Mouse (Mus musculus): ENCODE results near the gene Mbd3.

Gene Mbd3

DNA sequence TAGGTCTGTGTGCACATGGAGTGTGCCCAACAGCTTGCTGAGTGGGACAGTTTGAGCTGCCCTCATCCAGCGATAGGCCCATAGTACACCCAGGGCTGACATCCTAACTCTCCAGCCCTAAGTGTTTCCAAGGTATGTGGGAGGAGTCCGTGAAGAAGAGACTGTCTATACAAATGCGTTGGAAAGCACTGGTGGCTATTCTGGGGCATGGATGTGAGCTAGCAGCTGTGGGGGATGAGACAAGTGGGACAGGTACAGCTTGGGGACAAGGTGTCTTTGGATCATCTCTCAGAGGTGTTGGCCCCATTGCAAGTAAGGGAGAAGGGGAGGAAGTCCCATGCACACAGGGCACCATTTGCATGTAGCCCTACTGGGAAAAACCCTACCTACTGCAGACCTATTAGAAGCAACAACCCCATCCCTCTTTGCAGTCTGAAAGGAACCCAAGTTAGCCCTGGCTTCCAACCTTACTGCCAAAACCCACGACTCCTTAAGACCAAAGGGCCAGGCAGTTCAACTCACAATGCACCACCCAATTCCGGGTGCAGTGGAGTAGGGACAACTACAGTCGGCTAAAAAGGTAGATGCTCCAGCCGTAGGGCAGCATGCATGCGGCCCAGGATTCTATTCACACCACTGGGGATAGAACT, 1.7 kb downstream of the Mbd3 start:
- DNase-seq (ENCODE audit: low read depth in 2 of 2, low spot score in 2 of 2) = no peak

DNA sequence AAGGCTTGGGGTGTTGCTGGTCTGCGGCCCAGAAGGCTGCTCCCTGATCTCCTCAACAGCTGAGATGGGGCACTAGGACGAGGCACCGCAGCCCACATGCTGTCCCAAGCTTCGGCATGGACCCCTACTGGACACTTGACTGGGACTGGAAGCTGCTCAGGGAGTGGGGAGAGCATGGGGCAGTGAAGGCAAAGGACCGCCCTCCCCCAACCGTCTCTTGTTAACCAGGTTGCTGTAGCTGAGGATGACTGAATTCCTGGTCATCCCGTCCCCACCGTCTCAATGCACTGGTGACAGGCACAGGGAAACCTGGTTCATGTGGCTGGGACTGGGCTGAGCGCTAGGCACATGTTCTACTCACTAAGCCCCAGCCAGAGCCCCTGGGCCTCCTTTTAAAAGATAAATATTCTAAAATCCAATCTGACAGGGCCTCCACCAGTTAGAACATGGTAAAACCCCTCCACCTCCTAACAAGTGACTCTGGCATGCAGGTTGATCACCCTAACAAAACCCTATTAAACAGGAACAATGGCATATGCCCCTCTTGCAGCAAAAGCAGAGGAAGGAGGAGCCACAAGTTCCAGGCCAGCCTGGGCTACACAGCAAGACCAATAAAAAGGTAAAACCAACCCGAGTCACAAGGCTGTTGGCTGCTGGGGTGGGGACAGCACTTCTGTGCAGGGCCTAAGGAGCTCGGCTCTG, 2.4 kb downstream of the Mbd3 start:
- no peak for DNase-seq (ENCODE audit: low read depth in 2 of 2, low spot score in 2 of 2)

DNA sequence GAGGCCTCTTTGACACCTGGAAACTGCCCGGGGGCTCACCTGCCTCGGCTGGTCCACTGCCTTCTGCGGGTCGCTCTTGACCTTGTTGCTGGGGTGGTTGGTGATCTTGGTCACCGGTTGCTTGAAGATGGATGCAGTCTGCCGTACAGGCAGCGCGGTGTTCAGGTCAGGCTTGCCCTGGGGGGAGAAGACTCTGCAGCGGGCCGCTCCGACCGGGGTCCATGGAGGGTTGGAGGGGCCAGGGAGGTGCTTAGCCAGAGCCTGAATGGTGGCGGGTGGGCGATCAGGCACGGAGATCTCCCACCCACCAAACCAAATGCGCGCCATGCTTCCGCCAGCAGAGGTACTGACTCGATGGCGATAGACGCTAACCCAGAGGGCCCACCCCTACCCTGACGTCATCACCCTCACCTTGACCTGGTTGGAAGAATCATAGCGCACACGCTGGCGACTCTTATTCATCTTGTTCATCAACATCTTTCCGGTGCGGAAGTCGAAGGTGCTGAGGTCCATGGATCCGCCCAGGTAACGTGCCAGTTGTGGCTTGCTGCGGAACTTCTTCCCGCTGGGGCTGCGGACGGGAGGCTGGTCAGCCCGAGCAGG, 4.2 kb downstream of the Mbd3 start:
- no peak for DNase-seq (ENCODE audit: low read depth in 2 of 2, low spot score in 2 of 2)

DNA sequence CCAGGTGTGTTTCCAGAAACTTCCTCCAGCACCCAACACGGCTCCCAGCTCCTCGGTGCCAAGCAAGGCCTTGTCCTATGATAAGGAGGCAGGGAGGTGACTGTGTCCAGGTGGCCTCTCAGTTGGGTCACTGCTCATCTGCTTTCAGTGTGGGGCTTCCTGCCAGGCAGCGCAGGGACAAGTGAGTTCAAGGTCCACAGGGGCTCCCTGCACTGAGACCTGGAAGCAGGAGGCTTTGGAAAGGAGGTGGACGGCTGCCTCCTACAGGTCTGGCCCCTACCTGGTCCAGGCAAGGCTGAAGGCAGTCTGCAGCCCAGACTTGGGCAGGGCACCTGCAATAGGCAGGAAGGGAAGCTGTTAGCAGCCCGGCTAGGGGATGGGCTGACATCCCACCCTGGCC, 6.7 kb downstream of the Mbd3 start:
- no peak for DNase-seq (ENCODE audit: low read depth in 2 of 2, low spot score in 2 of 2)

DNA sequence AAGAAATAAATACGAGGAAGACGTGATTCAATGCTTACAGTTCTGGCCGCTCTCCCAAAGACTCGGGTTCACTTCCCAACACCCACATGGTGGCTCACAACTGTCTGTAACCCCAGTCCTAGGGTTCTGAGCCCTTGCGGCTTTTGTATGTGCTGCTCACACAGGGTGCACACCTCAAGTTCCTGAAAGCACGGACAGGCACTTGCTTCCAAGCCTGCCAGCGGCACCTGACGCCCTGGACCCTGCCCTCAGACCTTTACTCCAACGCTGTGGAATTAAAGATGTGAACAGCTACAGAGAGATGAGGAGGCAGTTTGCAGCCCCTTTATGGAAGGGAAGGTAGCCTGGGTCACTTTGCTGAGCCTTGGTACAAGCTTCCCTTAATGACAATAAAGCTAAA, 8.7 kb downstream of the Mbd3 start:
- DNase-seq (ENCODE audit: low read depth in 2 of 2, low spot score in 2 of 2) = no peak

DNA sequence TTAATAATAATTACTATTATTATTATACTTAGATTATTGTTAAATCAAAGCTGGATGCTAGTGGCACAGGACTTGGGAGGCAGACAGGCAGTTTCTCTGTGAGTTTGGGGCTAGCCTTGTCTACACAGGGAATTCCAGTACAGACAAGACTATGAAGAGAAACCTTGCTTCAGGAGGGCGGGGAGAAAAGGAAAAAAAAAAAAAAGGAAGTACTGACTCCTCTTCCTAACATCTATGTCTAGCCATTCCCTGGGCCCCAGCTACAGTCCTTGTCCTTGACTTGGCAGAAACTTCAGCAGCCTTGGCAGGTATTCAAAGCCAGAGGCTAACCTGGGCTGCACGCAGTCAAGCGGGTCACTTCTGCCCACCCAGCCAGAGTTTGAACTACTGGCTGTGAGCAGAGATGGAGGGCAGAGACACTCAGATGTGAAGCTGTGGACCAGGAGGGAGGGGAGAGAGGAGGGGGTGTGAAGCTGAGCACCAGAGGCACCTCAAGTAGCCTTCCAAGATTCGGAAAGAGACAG, 10.1 kb downstream of the Mbd3 start:
- no peak for DNase-seq (ENCODE audit: low read depth in 2 of 2, low spot score in 2 of 2)

DNA sequence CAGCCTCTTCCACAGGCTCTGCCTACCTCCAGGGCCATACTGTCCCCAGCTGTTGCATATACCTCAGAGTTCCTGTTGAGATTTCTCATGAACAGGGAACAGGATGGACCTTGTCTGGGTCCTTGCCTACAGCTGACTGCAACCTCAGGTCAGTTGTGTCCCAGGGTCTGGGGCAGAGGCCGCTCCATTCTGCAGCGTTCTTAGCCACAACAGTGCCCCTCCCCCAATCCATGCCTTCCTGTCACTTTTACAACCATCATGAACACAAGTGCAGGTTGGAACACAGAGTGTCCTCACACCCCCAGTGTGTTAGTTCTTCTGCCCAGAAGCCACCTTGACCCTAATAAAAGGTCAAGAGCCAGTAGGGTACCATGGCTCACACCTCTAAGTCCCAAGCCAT, 10.6 kb downstream of the Mbd3 start:
- DNase-seq (ENCODE audit: low read depth in 2 of 2, low spot score in 2 of 2) = no peak

DNA sequence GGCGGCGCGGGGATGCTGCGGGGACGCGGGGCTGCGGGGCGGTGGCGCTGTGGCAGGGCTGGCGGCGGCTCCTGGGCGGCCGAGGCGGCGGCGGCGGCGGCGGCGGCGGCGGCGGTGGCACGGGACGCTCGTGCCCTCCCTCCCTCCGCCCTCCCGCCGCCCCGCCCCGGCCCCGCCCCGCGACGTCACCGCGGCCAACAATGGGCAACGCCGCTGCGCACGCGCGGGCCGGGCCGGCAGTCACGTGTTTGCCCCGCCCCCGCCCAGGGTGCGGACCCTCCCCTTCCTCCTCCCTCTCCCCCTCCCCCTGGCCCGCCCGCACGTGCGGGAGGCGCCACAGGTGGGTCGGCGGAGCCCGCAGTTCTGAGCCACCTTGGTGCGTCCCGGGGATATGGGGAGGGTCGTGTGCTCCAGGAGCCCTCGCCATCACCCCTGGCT, 11.8 kb downstream of the Mbd3 start, which contains the start of gene Mex3d:
Gene Mex3d, minus strand, starts transcription at position 138 of the 438 bp plus-strand sequence.
- peak; percentile 58 to 67 for DNase-seq (ENCODE audit: low read depth in 2 of 2, low spot score in 2 of 2)

DNA sequence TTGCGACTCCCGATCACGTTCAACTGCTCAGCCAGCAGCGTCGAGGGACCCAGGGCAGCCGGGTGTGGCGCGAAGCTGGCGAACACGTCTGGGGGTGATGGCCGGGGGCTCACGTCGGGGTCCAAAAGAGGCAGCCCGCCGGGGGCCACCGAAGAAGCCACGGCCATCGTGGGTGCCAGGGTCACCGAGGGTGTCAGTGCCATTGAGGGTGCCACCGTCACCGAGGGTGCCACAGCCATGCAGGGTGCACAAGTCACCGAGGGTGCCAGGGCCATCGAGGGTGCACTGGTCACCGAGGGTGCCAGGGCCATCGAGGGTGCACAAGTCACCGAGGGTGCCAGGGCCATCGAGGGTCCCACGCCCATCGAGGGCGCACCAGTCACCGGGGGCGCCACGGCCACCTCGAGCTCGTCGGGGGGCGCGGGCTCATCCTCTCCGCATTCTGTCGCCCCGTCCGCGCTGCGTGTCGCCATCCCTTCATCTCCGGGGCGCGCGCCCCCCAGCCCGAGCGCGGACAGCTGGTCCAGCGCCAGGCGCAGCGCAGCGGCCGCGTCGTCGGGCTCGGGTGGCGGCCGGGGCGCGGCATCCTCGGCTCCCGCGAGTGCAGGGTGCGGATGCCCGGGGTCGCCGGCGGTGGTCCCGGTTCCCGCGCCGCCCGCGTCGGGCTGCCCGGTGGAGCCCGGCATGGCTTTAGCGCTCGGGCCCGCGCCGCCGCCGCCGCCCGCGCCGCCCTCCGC, 12.4 kb downstream of the Mbd3 start:
- DNase-seq (ENCODE audit: low read depth in 2 of 2, low spot score in 2 of 2) = no peak

DNA sequence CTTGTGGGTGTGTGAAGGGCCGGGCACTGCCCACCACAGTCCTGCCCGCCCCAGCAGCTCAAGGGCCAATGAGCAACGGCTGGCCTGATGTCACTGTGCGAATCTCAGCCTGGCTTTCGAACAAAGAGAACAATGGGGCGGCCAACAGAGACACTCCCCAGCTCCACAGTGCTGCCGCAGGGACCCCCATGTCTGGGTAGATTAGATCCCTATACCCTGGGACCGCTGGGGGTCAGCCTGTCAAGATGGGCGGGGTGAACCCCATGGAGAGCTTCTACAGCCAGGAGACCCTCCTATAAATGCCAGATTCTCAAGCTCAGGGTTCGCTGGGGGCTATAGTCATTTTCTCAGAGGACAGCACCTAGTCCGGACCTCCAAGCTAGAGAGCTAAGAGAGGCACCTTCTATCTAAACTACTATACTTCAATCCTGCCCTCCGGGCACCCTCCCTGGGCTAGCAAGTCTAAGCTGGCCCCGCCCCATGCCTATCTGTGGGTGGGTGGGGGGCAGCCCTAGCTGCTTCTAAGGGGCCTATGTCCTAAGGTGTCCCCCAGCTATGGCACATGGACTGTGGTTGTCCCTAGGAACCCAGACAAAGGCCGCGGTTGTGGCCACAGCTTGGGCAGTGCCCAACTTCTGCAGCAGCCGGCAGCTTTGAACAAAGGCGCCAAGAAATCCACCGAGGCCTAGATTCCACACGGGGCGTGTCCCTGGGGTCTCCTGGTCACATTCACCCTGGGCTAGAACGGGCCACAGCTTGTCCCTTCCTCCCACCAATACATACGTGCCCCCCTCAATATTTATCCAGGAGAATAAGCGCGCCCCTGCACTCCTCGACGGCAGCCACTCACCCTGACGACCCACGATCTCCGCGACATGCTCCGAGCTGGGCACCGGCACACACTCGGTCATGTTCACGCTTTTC, 13.3 kb downstream of the Mbd3 start:
- no peak for DNase-seq (ENCODE audit: low read depth in 2 of 2, low spot score in 2 of 2)

DNA sequence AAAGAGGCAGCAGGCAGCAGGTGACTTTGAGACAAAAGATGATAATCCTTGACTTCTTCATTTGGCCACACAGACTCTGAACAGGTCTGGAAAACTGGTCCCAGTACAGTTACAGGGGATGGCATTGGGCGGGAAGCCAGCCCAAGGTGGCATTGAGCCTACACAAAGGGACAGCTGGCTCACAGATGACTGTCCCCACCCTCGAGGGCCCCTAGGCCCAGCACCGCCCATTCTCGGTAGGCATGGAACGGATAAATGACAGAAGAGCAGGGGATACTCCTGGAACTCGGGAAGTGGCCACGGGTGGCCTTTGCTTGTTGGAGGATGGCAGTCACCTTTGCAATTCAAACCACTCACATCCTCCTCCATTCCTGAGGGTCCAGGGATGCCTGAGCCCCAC, 14.0 kb downstream of the Mbd3 start:
- DNase-seq (ENCODE audit: low read depth in 2 of 2, low spot score in 2 of 2) = no peak

DNA sequence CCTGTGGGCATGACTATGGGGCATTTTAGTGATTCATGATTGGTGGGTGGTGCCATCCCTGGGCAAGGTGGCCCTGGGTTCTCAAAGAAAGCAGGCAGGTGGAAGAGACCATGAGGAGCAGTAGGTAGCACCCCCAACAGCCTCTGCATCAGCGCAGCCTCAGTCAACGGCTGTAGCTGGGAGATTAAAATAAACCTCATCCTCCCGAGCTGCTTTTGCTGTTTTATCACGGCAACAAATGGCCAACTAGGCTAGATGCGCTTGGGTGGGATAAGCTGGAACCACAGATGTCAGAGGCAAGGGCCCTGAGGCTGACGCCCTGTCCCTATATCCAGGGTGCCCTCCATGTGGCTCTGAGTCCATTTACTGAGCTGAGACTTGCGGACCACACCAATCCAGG, 14.6 kb downstream of the Mbd3 start:
- DNase-seq (ENCODE audit: low read depth in 2 of 2, low spot score in 2 of 2) = no peak

DNA sequence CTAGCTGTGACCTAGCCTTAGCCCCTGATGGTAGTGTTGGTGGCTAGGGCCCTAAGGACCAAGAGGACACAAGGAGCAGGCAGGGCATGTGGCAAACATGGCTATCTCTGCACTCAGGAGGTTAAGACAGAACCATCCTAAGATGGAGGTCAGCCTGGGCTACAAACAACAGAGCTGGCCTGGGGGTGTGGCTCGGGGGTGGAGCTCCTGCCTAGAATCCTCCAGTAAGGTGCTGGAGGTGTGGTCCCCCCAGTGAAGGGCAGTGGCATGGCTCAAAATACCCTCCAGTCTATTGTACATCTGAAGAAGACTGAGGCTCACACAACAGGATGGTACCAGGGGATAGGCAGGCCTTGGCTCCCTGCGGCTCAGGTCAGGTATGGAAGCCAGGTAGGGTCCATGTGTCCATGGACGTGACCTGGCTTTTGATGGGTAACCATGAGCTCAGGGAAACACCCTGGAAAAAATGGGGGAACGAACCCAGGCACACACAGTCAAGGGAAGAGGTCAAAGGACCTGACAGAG, 15.2 kb downstream of the Mbd3 start:
- no peak for DNase-seq (ENCODE audit: low read depth in 2 of 2, low spot score in 2 of 2)

DNA sequence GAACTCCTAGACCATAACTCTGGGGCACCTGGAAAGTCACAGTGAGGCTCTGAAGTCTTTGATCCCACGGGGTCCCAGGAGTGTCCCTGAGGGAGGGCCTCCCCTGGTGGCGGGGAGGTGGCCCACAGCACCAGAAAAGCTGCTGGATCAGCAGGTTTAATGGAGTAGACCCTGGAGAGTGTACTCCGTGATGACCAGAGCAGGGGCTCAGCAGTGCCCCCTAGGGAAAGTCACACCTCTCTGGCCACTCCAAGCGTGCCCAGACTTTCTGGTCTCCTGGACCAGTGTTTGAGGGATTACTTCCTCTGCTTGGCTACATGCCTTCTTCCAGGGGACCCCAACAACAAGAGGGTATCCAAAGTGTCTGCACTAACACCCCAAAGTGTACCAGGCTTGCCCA, 15.9 kb downstream of the Mbd3 start:
- DNase-seq (ENCODE audit: low read depth in 2 of 2, low spot score in 2 of 2) = no peak

DNA sequence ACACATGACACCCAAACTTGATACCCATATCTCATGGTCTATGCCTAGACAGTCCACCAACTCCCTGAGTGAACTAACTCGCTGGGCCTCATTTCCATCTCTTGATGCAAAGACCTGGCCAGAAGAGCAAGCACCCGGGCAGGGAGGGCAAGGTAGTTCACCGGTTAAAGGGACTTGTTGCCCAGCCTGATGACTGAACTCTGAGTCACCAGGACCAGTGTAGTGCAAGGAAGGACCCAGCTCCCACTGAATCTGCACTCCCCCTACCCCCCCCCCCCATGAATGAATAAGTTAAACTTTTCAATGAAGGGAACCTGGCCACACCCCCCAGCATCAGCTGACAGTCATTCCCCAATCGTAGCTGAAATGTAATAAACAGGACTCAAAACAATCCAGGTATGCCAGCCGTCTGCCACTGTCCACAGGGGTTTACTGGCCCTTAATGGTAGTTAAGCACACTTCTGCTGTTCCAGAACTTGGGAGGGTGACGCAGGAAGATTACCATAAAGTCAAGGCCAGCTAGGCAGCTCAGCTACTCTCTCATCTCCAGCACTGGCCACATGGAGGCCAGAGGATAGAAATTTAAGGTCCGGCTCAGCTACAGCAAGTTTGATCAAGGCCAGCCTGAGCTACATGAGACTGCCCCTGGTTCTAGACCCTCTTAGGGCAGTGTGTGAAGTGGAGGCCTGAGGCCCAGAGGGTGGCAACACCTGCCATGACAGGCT, 16.5 kb downstream of the Mbd3 start:
- DNase-seq (ENCODE audit: low read depth in 2 of 2, low spot score in 2 of 2) = no peak

DNA sequence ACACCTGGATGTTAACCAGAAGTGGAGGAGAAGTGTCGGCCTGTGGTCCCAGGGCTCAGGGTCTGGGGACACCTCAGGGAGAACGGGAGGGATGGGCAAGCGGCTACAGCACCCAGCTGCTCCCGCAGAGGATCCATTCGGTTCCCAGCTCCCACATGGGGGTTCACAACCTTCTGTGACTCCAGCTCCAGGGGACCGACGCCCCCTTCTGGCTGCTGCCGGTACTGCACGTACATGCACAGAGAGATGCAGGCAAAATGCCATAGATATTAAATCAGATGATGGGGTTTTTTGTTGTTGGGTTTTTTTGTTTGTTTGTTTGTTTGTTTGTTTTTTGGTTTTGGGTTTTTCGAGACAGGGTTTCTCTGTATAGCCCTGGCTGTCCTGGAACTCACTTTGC, 21.6 kb downstream of the Mbd3 start:
- DNase-seq (ENCODE audit: low read depth in 2 of 2, low spot score in 2 of 2) = peak; percentile 46

DNA sequence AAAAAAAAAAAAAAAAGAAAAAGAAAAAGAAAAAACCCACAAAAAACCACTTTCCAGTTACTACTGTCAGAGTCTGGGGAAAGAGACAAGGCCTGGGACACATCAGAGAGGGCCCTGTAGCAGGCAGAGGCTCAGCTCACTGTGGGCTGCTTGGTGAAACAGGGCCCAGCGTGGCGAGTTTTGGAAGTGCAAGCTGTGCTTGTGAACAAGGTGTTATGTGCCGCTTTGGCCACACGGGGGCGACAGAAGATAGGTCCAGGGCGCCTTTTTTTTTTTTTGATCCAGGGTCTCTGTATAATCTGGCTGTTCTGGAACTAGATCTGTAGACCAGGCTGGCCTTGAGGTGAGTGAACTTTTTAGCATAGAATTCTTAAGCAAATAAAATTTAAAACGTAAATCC, 23.2 kb downstream of the Mbd3 start:
- DNase-seq (ENCODE audit: low read depth in 2 of 2, low spot score in 2 of 2) = peak; percentile 87 to 92

DNA sequence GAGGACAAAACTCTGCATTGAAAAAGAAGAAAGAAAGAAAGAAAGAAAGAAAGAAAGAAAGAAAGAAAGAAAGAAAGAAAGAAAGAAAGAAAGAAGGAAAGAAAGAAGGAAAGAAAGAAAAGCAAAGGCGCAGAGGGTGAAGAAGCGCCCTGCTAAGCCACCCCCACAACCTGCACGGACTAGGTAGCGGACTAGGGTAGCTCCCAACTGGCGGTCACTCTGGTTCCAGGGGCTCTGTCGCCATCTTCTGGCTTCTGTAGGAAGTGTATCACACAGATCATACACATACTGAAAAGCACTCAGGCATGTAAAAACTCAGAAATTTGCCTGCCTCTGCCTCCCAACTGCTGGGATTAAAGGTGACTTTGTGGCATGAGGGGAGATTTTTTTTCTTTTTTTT, 25.3 kb downstream of the Mbd3 start:
- peak; percentile 69 to 73 for DNase-seq (ENCODE audit: low read depth in 2 of 2, low spot score in 2 of 2)

DNA sequence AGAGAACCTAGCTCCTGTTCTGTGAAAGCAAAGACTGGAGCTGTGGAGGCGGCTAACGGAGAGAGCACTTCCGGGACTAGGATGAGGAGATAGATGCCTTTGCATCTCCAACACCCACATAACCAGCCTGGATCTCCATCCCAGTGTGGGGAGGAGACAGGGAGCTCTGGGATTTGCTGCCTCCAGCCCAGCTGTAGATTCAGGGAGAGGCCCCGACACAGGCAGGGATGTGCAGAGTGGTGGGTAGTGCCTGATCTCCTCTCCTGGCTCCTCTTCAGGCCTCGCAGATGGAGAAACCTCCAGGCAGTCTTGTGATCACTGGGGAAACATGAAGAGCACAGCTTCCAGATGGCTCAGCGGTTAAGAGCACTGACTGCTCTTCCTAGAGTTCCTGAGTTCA, 26.6 kb downstream of the Mbd3 start:
- no peak for DNase-seq (ENCODE audit: low read depth in 2 of 2, low spot score in 2 of 2)

DNA sequence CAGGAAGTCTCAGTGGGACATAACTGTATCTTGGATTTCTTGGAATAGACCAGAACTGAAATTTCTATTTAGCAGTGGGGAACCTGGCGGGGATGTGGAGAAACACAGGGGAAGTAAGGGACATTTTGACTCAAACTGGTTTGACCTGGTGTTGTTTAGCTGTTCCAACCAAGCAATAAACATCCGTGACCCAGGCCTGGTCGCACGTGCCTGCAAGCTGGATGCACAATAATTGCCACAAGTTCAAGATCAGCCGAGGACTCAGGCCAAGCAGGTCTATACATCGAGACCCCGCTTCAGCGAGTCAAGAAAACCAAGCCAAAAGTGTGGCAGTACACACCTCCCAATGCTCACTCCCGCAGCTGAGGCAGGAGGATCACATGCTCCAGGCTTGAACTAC, 27.4 kb downstream of the Mbd3 start:
- no peak for DNase-seq (ENCODE audit: low read depth in 2 of 2, low spot score in 2 of 2)
